Mouse (Mus musculus) olfactory bulb, adult 2 months (tissue): Measurements from ENCODE around the gene Fam166a. TPM values are rescaled to one million over a fixed set of nuclear protein-coding genes. Genes with fewer than 3 reads are reported as not detected.

Experiments
- H3K27ac ChIP-seq: fragments of 200-500 bp; 2 replicates; pipeline ENCODE4 v1.5.1; 2012; ENCODE audit warnings: low read depth, low read length; ENCODE audit not compliant: insufficient read depth
- H3K4me1 ChIP-seq: fragments of 200-500 bp; 2 replicates; pipeline ENCODE4 v1.6.1; 2012; ENCODE audit warnings: low read length; ENCODE audit not compliant: control insufficient read depth, insufficient read depth
- H3K4me3 ChIP-seq: fragments of 200-500 bp; 2 replicates; pipeline ENCODE4 v1.5.1; 2012; ENCODE audit warnings: mild to moderate bottlenecking, low read depth, low read length, moderate library complexity; ENCODE audit not compliant: insufficient read depth
- CTCF ChIP-seq: fragments of 200-500 bp; IDR thresholded peaks from 2 replicates; pipeline ENCODE4 v1.5.1; 2012; ENCODE audit warnings: low read depth, mild to moderate bottlenecking, low read length, moderate library complexity; ENCODE audit not compliant: insufficient read depth
- POLR2A ChIP-seq: fragments of 200-500 bp; IDR thresholded peaks from 2 replicates; pipeline ENCODE4 v1.6.1; 2012; ENCODE audit warnings: mild to moderate bottlenecking, low read depth, low read length, moderate library complexity; ENCODE audit not compliant: insufficient read depth
- WGBS: fragments of 180-500 bp; shearing (Covaris S2); methylation state at CpG from one replicate; pipeline ENCODE4 v1.1.7; 2018; 5-methylcytosine and 5-hydroxymethylcytosine counted together
- polyA plus RNA-seq: library from polyadenylated mRNA; stranded (reverse); fragments of >200 nt; gene quantifications from 2 replicates; pipeline ENCODE4 v1.2.4, GENCODE M21; 2012; ENCODE audit warnings: low replicate concordance; ENCODE audit not compliant: missing spikeins, insufficient read depth, insufficient read length

Fam166a gene
- polyA plus RNA-seq, 1 experiment, result not detected

DNA sequence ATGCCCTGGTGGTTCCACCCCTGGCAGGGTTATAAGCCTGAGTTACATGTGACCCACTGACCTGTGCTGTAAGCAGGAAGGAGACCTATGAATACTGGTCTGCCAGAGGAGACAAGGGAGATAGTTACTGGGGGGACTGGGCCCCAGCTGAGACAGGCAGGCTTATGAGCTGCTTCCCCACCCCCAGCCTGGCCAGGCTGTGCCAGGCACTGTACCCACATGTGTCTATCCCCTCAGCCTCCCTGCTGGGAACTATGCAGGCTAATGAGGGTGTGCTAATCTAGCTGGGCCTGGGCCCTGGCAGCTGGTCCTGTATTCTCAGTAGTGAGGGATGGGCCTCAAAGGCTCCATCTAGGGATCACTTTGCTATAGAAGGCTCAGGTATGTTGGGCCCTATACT lies 48.7 kb downstream of the Fam166a start:
- no peak overlapping the region for H3K4me3 ChIP-seq
- 0 out of 2 replicates have a peak overlapping the region, but pooled peaks have one; percentile 20 for H3K27ac ChIP-seq

DNA sequence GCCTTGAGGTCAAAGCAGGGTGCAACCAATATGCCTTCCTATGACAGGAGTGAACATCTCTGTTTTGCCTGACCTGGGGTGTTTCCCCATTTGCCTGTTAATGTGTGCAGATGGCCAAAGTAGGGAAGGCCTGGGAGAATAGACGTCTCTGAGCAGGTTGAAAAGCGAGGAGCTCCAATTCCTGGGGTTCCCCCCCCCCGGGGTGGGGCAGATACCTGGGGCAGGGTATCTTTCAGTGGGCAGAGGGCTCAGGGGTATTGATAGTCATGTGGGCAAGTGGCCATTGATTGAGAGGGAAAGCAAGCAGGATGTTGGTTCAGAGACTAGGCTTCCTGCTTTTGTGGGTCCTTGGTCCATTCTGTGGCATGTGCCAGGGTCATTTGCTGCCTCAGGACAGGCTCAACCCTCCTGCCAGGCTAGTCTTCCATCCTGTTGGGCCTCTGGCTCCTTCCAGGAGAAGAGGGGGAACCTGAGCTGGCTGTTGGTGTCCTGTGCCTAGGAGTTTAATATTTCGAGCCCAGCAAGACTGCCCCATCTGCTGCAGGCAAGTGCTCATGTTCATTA lies 49.3 kb downstream of the Fam166a start:
- H3K27ac ChIP-seq, result no peak overlapping the region
- 75% methylated on average over 4 of the region's 4 CpGs for WGBS
- H3K4me1 ChIP-seq, result peaks cover 41% of the 10 kb centered on the region

More for the DNA sequence above, 48.7 kb downstream of the Fam166a start:
- TF ChIP-seq CTCF (no peak), POLR2A (no peak)
- peaks cover 39% of the 10 kb centered on the region for H3K4me1 ChIP-seq

More for the DNA sequence above, 49.3 kb downstream of the Fam166a start:
- no peak overlapping the region for H3K4me3 ChIP-seq
- TF ChIP-seq CTCF, result no peak
- no peak for TF ChIP-seq POLR2A

Other genes with a start within 250 kb of the Fam166a start
- not detected in 2 replicates for gene Mrpl41, start 243.6 kb upstream of the Fam166a start, polyA plus RNA-seq
- not detected in 2 replicates for gene Pnpla7, start 242.7 kb upstream of the Fam166a start, polyA plus RNA-seq
- not detected in 2 replicates for gene Nsmf, start 164.4 kb upstream of the Fam166a start, polyA plus RNA-seq
- gene Entpd8, start 138.4 kb upstream of the Fam166a start, polyA plus RNA-seq, result not detected in 2 replicates
- not detected in 2 replicates for gene Noxa1, start 123.6 kb upstream of the Fam166a start, polyA plus RNA-seq
- not detected in 2 replicates for gene Nrarp, start 38.0 kb upstream of the Fam166a start, polyA plus RNA-seq
- gene Tor4a, start 21.9 kb upstream of the Fam166a start, polyA plus RNA-seq, result not detected in 2 replicates
- gene Nelfb, start 7.3 kb upstream of the Fam166a start, polyA plus RNA-seq, result not detected in 2 replicates
- gene Stpg3, start 4.1 kb upstream of the Fam166a start, polyA plus RNA-seq, result not detected in 2 replicates
- gene Tubb4b, start 6.0 kb downstream of the Fam166a start, polyA plus RNA-seq, result 193 TPM in 1 of 2 replicates, not detected in the other
- gene Slc34a3, start 15.6 kb downstream of the Fam166a start, polyA plus RNA-seq, result not detected in 2 replicates
- gene Rnf224, start 18.0 kb downstream of the Fam166a start, polyA plus RNA-seq, result not detected in 2 replicates
- gene Rnf208, start 23.5 kb downstream of the Fam166a start, polyA plus RNA-seq, result not detected in 2 replicates
- not detected in 2 replicates for gene Cysrt1, start 23.7 kb downstream of the Fam166a start, polyA plus RNA-seq
- gene AL732309.1, start 28.1 kb downstream of the Fam166a start, polyA plus RNA-seq, result not detected in 2 replicates
- gene Tmem203, start 36.7 kb downstream of the Fam166a start, polyA plus RNA-seq, result not detected in 2 replicates
- gene Tprn, start 43.9 kb downstream of the Fam166a start, polyA plus RNA-seq, result not detected in 2 replicates
- not detected in 2 replicates for gene Ssna1, start 53.7 kb downstream of the Fam166a start, polyA plus RNA-seq
- not detected in 2 replicates for gene Anapc2, start 53.7 kb downstream of the Fam166a start, polyA plus RNA-seq
- not detected in 2 replicates for gene Tmem210, start 69.4 kb downstream of the Fam166a start, polyA plus RNA-seq
- gene Lrrc26, start 71.2 kb downstream of the Fam166a start, polyA plus RNA-seq, result not detected in 2 replicates
- gene Grin1, start 100.4 kb downstream of the Fam166a start, polyA plus RNA-seq, result 199 and 286 TPM in 2 replicates
- not detected in 2 replicates for gene Man1b1, start 113.6 kb downstream of the Fam166a start, polyA plus RNA-seq
- gene Dpp7, start 137.6 kb downstream of the Fam166a start, polyA plus RNA-seq, result not detected in 2 replicates
- not detected in 2 replicates for gene Uap1l1, start 146.9 kb downstream of the Fam166a start, polyA plus RNA-seq
- gene Sapcd2, start 153.6 kb downstream of the Fam166a start, polyA plus RNA-seq, result not detected in 2 replicates
- gene Entpd2, start 177.1 kb downstream of the Fam166a start, polyA plus RNA-seq, result not detected in 2 replicates
- not detected in 2 replicates for gene Npdc1, start 180.6 kb downstream of the Fam166a start, polyA plus RNA-seq
- gene Fut7, start 204.5 kb downstream of the Fam166a start, polyA plus RNA-seq, result not detected in 2 replicates
- gene Abca2, start 210.0 kb downstream of the Fam166a start, polyA plus RNA-seq, result not detected in 2 replicates
- not detected in 2 replicates for gene Clic3, start 238.1 kb downstream of the Fam166a start, polyA plus RNA-seq
- not detected in 2 replicates for gene Paxx, start 242.3 kb downstream of the Fam166a start, polyA plus RNA-seq